Mouse (Mus musculus) liver, embryonic 11.5 days (tissue): ENCODE data around the gene Hjurp. TPM values are rescaled to one million over a fixed set of nuclear protein-coding genes. Genes with fewer than 3 reads are reported as not detected.
A peak's percentile ranks its signal among the peaks of the same experiment; 100 is the strongest.

Experiments used
- ATAC-seq: fragments of 200-750 bp; cut with Nextera tagmentation; replicated peaks from 2 replicates; pipeline ENCODE4 v1.8.0; 2017; ENCODE audit warnings: moderate number of reproducible peaks, mild to moderate bottlenecking, moderate TSS enrichment, moderate library complexity; ENCODE audit not compliant: low FRiP score
- DNase-seq: peaks from one replicate; pipeline ENCODE4 v3.0.0-alpha.2; 2017; ENCODE audit warnings: low spot score
- H3K27ac ChIP-seq: fragments of 300-500 bp; sonication (generic); 2 replicates; pipeline ENCODE4 v1.5.1; 2014; ENCODE audit warnings: mild to moderate bottlenecking, low read depth, low read length, control low read depth
- H3K27me3 ChIP-seq: fragments of 300-500 bp; sonication (generic); replicated peaks from 2 replicates; pipeline ENCODE4 v1.6.1; 2014; ENCODE audit warnings: low read length, mixed read lengths; ENCODE audit not compliant: control insufficient read depth, insufficient read depth
- H3K36me3 ChIP-seq: fragments of 300-500 bp; sonication (generic); 2 replicates; pipeline ENCODE4 v1.6.1; 2014; ENCODE audit warnings: mild to moderate bottlenecking, low read length, moderate library complexity, mixed read lengths; ENCODE audit not compliant: control insufficient read depth, insufficient read depth
- H3K4me1 ChIP-seq: fragments of 300-500 bp; sonication (generic); replicated peaks from 2 replicates; pipeline ENCODE4 v1.6.1; 2014; ENCODE audit warnings: low read length, mixed read lengths; ENCODE audit not compliant: control insufficient read depth, insufficient read depth
- H3K4me2 ChIP-seq: fragments of 300-500 bp; sonication (generic); 2 replicates; pipeline ENCODE4 v1.6.1; 2014; ENCODE audit warnings: mild to moderate bottlenecking, control low read depth, moderate library complexity
- H3K4me3 ChIP-seq: fragments of 300-500 bp; sonication (generic); 2 replicates; pipeline ENCODE4 v1.5.1; 2014; ENCODE audit warnings: low read depth, low read length, control low read depth
- H3K9ac ChIP-seq: fragments of 300-500 bp; sonication (generic); 2 replicates; pipeline ENCODE4 v1.6.1; 2014; ENCODE audit warnings: low read depth, low read length, control low read depth
- H3K9me3 ChIP-seq: fragments of 300-500 bp; sonication (generic); 2 replicates; pipeline ENCODE4 v1.6.1; 2016; ENCODE audit warnings: low read length, inconsistent platforms, mixed read lengths; ENCODE audit not compliant: control insufficient read depth
- WGBS: fragments of 180-500 bp; shearing (Covaris S2); extraction: QIAGEN DNeasy Blood & Tissue Kit; methylation state at CpG from one replicate; pipeline ENCODE4 v1.1.7; 2014; 5-methylcytosine and 5-hydroxymethylcytosine counted together
- polyA plus RNA-seq: library from polyadenylated mRNA; unstranded; fragments of >200 nt; fragmentation: Nextera tagmentation; extraction: Ambion mirVana; gene quantifications from 2 replicates; pipeline ENCODE4 v1.2.1, GENCODE M21; 2014

Hjurp gene
- polyA plus RNA-seq, 1 experiment from 2014 or later, result 168 TPM

GRCm38 (mm10) chr1:88262961-88263360 is 14.5 kb downstream of the Hjurp start:
- no peak overlapping the region for H3K4me3 ChIP-seq

GRCm38 (mm10) chr1:88262255-88262654 is 15.2 kb downstream of the Hjurp start:
- ATAC-seq, result no peak
- Histone ChIP-seq H3K4me2 (no peak overlapping the region), H3K27me3 (no peaks in the 10 kb centered on the region), H3K4me3 (no peak overlapping the region), H3K9me3 (peaks cover 23% of the 10 kb centered on the region), H3K4me1 (peaks cover 35% of the 10 kb centered on the region), H3K9ac (no peak overlapping the region), H3K36me3 (peaks cover 67% of the 10 kb centered on the region), H3K27ac (no peak overlapping the region)
- no peak for DNase-seq
- 80% methylated on average over 4 of the region's 4 CpGs for WGBS

More at GRCm38 (mm10) chr1:88262961-88263360, 14.5 kb downstream of the Hjurp start:
- 74% methylated on average over 6 of the region's 6 CpGs for WGBS
- Histone ChIP-seq H3K36me3 (peaks cover 74% of the 10 kb centered on the region), H3K27me3 (no peaks in the 10 kb centered on the region), H3K27ac (no peak overlapping the region), H3K4me2 (no peak overlapping the region), H3K4me1 (peaks cover 35% of the 10 kb centered on the region), H3K9me3 (peaks cover 22% of the 10 kb centered on the region), H3K9ac (no peak overlapping the region)
- ATAC-seq (no peak), DNase-seq (no peak)

- peak; percentile 8 for ATAC-seq
- WGBS, result 84% methylated on average over 7 of the region's 7 CpGs
- no peak overlapping the region for H3K27ac ChIP-seq
Observed at GRCm38 (mm10) chr1:88261706-88262105, 15.7 kb downstream of the Hjurp start.

GRCm38 (mm10) chr1:88260604-88261377 is 16.6 kb downstream of the Hjurp start:
- DNase-seq (no peak), ATAC-seq (0 out of 2 replicates have a peak, but pooled peaks have one; percentile 0)
- 78% methylated on average over 10 of the region's 10 CpGs for WGBS

More at GRCm38 (mm10) chr1:88261706-88262105, 15.7 kb downstream of the Hjurp start:
- H3K9me3 ChIP-seq, result peaks cover 27% of the 10 kb centered on the region
- H3K27me3 ChIP-seq, result no peaks in the 10 kb centered on the region
- peaks cover 35% of the 10 kb centered on the region for H3K4me1 ChIP-seq
- H3K36me3 ChIP-seq, result peaks cover 61% of the 10 kb centered on the region
- H3K4me3 ChIP-seq, result no peak overlapping the region
- H3K9ac ChIP-seq, result no peak overlapping the region
- H3K4me2 ChIP-seq, result no peak overlapping the region
- no peak for DNase-seq

GRCm38 (mm10) chr1:88260114-88260513 is 17.3 kb downstream of the Hjurp start:
- ATAC-seq, result peak; percentile 27
- DNase-seq, result no peak
- Histone ChIP-seq H3K4me1 (peaks cover 35% of the 10 kb centered on the region), H3K9me3 (peaks cover 34% of the 10 kb centered on the region), H3K27me3 (no peaks in the 10 kb centered on the region), H3K9ac (no peak overlapping the region), H3K27ac (no peak overlapping the region; the same call in 1 of the 2 replicates), H3K36me3 (peaks cover 45% of the 10 kb centered on the region), H3K4me3 (no peak overlapping the region), H3K4me2 (no peak overlapping the region)
- 73% methylated on average over 6 of the region's 6 CpGs for WGBS

More at GRCm38 (mm10) chr1:88260604-88261377, 16.6 kb downstream of the Hjurp start:
- Histone ChIP-seq H3K4me3 (no peak overlapping the region), H3K4me2 (no peak overlapping the region), H3K36me3 (peaks cover 52% of the 10 kb centered on the region), H3K4me1 (peaks cover 35% of the 10 kb centered on the region), H3K9ac (no peak overlapping the region), H3K27me3 (no peaks in the 10 kb centered on the region), H3K27ac (no peak overlapping the region), H3K9me3 (peaks cover 33% of the 10 kb centered on the region)

- H3K4me2 ChIP-seq, result no peak overlapping the region
- DNase-seq, result no peak
- no peak overlapping the region; the same call in 1 of the 2 replicates for H3K27ac ChIP-seq
- peaks cover 39% of the 10 kb centered on the region for H3K9me3 ChIP-seq
- no peak overlapping the region for H3K4me3 ChIP-seq
- no peaks in the 10 kb centered on the region for H3K27me3 ChIP-seq
- peaks cover 41% of the 10 kb centered on the region for H3K36me3 ChIP-seq
- H3K4me1 ChIP-seq, result peaks cover 35% of the 10 kb centered on the region
- 69% methylated on average over 4 of the region's 4 CpGs for WGBS
- ATAC-seq, result peak; percentile 9
- no peak overlapping the region for H3K9ac ChIP-seq
Observed at GRCm38 (mm10) chr1:88259643-88260024, 17.8 kb downstream of the Hjurp start.

- Histone ChIP-seq H3K4me2 (no peak overlapping the region), H3K27ac (no peak overlapping the region), H3K36me3 (peaks cover 35% of the 10 kb centered on the region), H3K9ac (no peak overlapping the region), H3K4me3 (no peak overlapping the region), H3K27me3 (no peaks in the 10 kb centered on the region), H3K9me3 (peaks cover 41% of the 10 kb centered on the region), H3K4me1 (peaks cover 35% of the 10 kb centered on the region)
- DNase-seq (peak; percentile 84), ATAC-seq (peak; percentile 10)
- WGBS, result 58% methylated on average over 8 of the region's 8 CpGs
Observed at GRCm38 (mm10) chr1:88258881-88259642, 18.4 kb downstream of the Hjurp start.

- Histone ChIP-seq H3K27me3 (no peaks in the 10 kb centered on the region), H3K4me1 (peaks cover 35% of the 10 kb centered on the region), H3K4me2 (no peak overlapping the region), H3K4me3 (no peak overlapping the region), H3K9me3 (peaks cover 44% of the 10 kb centered on the region), H3K27ac (no peak overlapping the region), H3K36me3 (peaks cover 28% of the 10 kb centered on the region), H3K9ac (no peak overlapping the region)
- ATAC-seq, result no peak
- DNase-seq, result no peak
- 69% methylated on average over 6 of the region's 6 CpGs for WGBS
Observed at GRCm38 (mm10) chr1:88258361-88258760, 19.1 kb downstream of the Hjurp start.
